Mouse (Mus musculus) CH12.LX (cell line): ENCODE results near the gene Uqcc3. TPM values are rescaled to one million over a fixed set of nuclear protein-coding genes. Genes with fewer than 3 reads are reported as not detected.
"Not testable (repeated sequence)": the region's sequence is repeated elsewhere in the genome, so short reads cannot be mapped to it uniquely, and the experiment has no call there.

Experiments used
- DNase-seq: peaks from one replicate; pipeline ENCODE4 v3.0.0-alpha.2; 2013; ENCODE audit errors: extremely low read depth
- H3K27ac ChIP-seq: 2 replicates; pipeline ENCODE4 v1.5.1; 2012; ENCODE audit warnings: low read depth, mild to moderate bottlenecking, control low read depth, moderate library complexity; ENCODE audit not compliant: insufficient read depth
- H3K27me3 ChIP-seq: replicated peaks from 2 replicates; pipeline ENCODE3; 2012; ENCODE audit warnings: inconsistent platforms
- H3K36me3 ChIP-seq, 2 experiments: replicated peaks in 1 of 2; 2 replicates each; pipeline versions ENCODE3 to v1.6.1; 2012; ENCODE audit warnings: inconsistent platforms in 1 of 2, low read length in 1 of 2, mild to moderate bottlenecking in 1 of 2, mixed read lengths in 1 of 2, moderate library complexity in 1 of 2; ENCODE audit not compliant: control insufficient read depth in 1 of 2, insufficient read depth in 1 of 2
- H3K4me1 ChIP-seq, 2 experiments: 2 replicates each; pipeline ENCODE4 v1.6.1; 2012; ENCODE audit warnings: inconsistent platforms in 1 of 2, moderate library complexity in 1 of 2; ENCODE audit not compliant: insufficient read depth in 2 of 2, control insufficient read depth in 1 of 2
- H3K4me2 ChIP-seq: 2 replicates; pipeline ENCODE4 v1.6.1; 2012; ENCODE audit warnings: low read depth, mild to moderate bottlenecking, control low read depth; ENCODE audit not compliant: poor library complexity, insufficient read depth, severe bottlenecking
- H3K4me3 ChIP-seq, 3 experiments: fragments of 150-350 bp in 1 of 3; sonication (generic) in 1 of 3; replicated peaks in 1 of 3; 2 replicates each; pipeline versions ENCODE3 to v1.5.1; 2011 to 2012; ENCODE audit warnings: low read depth in 2 of 3, low read length in 2 of 3, mild to moderate bottlenecking in 2 of 3, moderate library complexity in 2 of 3, control low read depth in 1 of 3, improper control_type of control experiment in 1 of 3, inconsistent platforms in 1 of 3, mixed read lengths in 1 of 3; ENCODE audit not compliant: poor library complexity in 1 of 3
- H3K79me2 ChIP-seq: replicated peaks from 2 replicates; pipeline ENCODE4 v1.6.1; 2012; ENCODE audit warnings: mild to moderate bottlenecking, moderate library complexity; ENCODE audit not compliant: control insufficient read depth, poor library complexity, insufficient read depth, severe bottlenecking; ENCODE audit errors: extremely low read depth
- H3K9ac ChIP-seq: 2 replicates; pipeline ENCODE4 v1.6.1; 2012; ENCODE audit warnings: low read depth, mild to moderate bottlenecking, control low read depth, moderate library complexity; ENCODE audit not compliant: insufficient read depth
- H3K9me3 ChIP-seq: replicated peaks from 2 replicates; pipeline ENCODE3; 2012; ENCODE audit warnings: low read length, inconsistent platforms, mixed read lengths
- CHD1 ChIP-seq: IDR thresholded peaks from 2 replicates; pipeline ENCODE4 v1.6.1; 2012; ENCODE audit warnings: low read depth, low read length, improper control_type of control experiment, inconsistent platforms
- CHD2 ChIP-seq: IDR thresholded peaks from 2 replicates; pipeline ENCODE4 v1.6.1; 2011; ENCODE audit warnings: low read length, improper control_type of control experiment
- ELF1 ChIP-seq: IDR thresholded peaks from 2 replicates; pipeline ENCODE4 v1.6.1; 2014; ENCODE audit warnings: low read depth, mild to moderate bottlenecking, inconsistent platforms, low read length, improper control_type of control experiment
- ETS1 ChIP-seq: conservative IDR thresholded peaks from 2 replicates; pipeline ENCODE4 v1.6.1; 2012; ENCODE audit warnings: low read depth, mild to moderate bottlenecking, inconsistent platforms, low read length, improper control_type of control experiment, moderate library complexity
- MAX ChIP-seq: IDR thresholded peaks from 2 replicates; pipeline ENCODE4 v1.6.1; 2011; ENCODE audit warnings: low read length, improper control_type of control experiment
- NELFE ChIP-seq: IDR thresholded peaks from 2 replicates; pipeline ENCODE4 v1.6.1; 2011; ENCODE audit warnings: low read depth, low read length, improper control_type of control experiment
- PAX5 ChIP-seq: IDR thresholded peaks from 2 replicates; pipeline ENCODE4 v1.6.1; 2012; ENCODE audit warnings: low read length, inconsistent platforms, mixed read lengths
- SIN3A ChIP-seq: IDR thresholded peaks from 2 replicates; pipeline ENCODE4 v1.6.1; 2012; ENCODE audit warnings: low read length, improper control_type of control experiment, inconsistent platforms
- dilution Hi-C: fragments of 300-500 bp; cut with MboI; formaldehyde crosslinking; loops from 2 replicates; pipeline ENCODE4 v1.14.3; 2020; ENCODE audit warnings: low sequenced_read_pairs; ENCODE audit not compliant: extremely low pct_unique_long_range_greater_than_20kb, extremely low pct_ligation_motif_present
- in situ Hi-C: fragments of 300-500 bp; cut with MboI; formaldehyde crosslinking; loops from 3 replicates; pipeline ENCODE4 v1.14.3; 2019; ENCODE audit warnings: low sequenced_read_pairs, low pct_ligation_motif_present, low pct_unique_long_range_greater_than_20kb, mixed read lengths
- polyA plus RNA-seq: library from polyadenylated mRNA; unstranded; fragments of >175 nt; gene quantifications from 2 replicates; pipeline ENCODE4 v1.2.1, GENCODE M21; 2012; ENCODE audit warnings: low read depth; ENCODE audit not compliant: insufficient read length
- total RNA-seq, 2 experiments: library from RNA; depleted of rRNA; stranded (reverse); fragments of 300-350 nt in 1 of 2; fragments of >200 nt in 1 of 2; gene quantifications; 2 replicates each; pipeline ENCODE4 v1.2.3; 2012 to 2014

The Uqcc3 gene
- total and polyA plus RNA-seq, 3 experiments = 23.5 to 56.6 (median 42.6) TPM

DNA sequence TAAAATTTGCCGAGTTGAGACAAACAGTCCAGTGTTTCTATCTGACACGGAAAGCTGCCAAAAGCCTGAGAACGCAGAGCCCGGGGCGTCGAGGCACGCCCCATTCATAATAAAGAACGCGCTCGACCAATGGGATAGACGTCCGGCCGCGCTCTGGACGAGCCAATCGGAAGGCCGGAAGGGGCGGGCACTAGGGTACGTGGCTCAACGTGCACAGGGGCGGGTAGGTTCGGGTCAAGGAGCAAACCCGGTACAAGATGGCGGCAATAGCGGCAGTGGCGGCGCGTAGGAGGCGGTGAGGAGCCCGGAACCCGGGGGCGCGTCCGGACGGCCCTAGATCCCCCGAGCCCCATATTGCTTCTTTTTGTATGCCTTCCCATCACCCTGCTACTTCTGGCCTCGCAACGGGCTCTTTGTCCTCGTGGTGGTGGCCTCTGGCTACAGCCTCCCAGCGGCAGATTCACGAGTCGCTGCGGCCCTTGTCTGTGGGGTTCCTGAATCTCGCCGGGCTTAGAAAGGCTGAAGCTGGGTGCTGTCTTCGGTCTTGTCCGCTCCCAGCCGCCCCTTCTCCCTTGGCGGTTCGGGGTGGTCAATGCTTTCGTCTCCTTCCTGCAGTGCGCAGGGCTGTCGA lies 17.3 kb upstream of the Uqcc3 start, which contains the start of gene Ganab (continued):
- TF ChIP-seq ETS1 (0 out of 2 replicates have a peak, but pooled peaks have one; percentile 22), PAX5 (no peak), MAX (peak; percentile 63)

GRCm38 (mm10) chr19:8897211-8897864 lies 16.6 kb upstream of the Uqcc3 start:
- peak; percentile 35 for DNase-seq
- H3K4me1 ChIP-seq = peaks cover 27 to 68% of the 10 kb centered on the region in 2 experiments
- peak overlapping the region; percentile 71 for H3K9ac ChIP-seq
- H3K4me2 ChIP-seq = peak overlapping the region; percentile 90
- dilution Hi-C loops, H3K27me3 ChIP-seq, H3K9me3 ChIP-seq: not testable (repeated sequence)
- peak overlapping the region; percentile 44 to 82 (median 55) for H3K4me3 ChIP-seq
- peak overlapping the region; percentile 90 for H3K27ac ChIP-seq
- peaks cover 22 to 38% of the 10 kb centered on the region in 2 experiments for H3K36me3 ChIP-seq
- TF ChIP-seq ELF1 (0 out of 2 replicates have a peak, but pooled peaks have one; percentile 33), CHD2 (peak; percentile 10; the same call in 1 of the 2 replicates), NELFE (peak; percentile 3; the same call in 1 of the 2 replicates), CHD1 (peak; percentile 75)
- H3K79me2 ChIP-seq = peaks cover 73% of the 10 kb centered on the region
- in situ Hi-C loops = loop anchor here (5.0 kb wide), 1 partner anchor 40 kb away; no protein-coding TSS in a partner anchor

DNA sequence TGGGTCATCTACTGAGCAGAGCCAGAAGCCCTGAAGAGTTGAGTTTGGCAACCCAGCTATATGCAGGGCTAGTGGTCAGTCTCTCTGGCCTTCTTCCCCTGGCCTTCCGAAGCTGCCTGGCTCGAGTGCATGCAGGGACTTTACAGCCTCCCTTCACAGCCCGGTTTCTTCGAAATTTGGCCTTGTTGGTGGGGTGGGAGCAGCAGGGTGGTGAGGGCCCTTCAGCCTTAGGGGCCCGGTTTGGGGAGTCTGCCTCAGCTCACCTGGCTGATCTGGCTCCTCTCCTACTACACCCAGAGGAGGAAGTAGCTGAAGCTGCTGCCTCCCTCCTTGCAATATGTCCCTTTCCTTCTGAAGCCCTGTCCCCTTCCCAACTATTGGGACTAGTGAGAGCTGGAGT lies 15.5 kb upstream of the Uqcc3 start:
- 0 out of 2 replicates have a peak, but pooled peaks have one; percentile 33 for TF ChIP-seq SIN3A
- TF ChIP-seq, all 38 proteins: peak for 1; not testable (repeated sequence) for 37
- peak overlapping the region; percentile 71; the same call in 1 of the 2 replicates for H3K9ac ChIP-seq
- peaks cover 23 to 64% of the 10 kb centered on the region in 2 experiments for H3K4me1 ChIP-seq
- DNase-seq, H3K27me3 ChIP-seq, H3K9me3 ChIP-seq, dilution Hi-C loops: not testable (repeated sequence)
- in situ Hi-C loops = loop anchor here (5.0 kb wide), 1 partner anchor 41 kb away; no protein-coding TSS in a partner anchor
- peaks cover 23 to 34% of the 10 kb centered on the region in 2 experiments for H3K36me3 ChIP-seq
- H3K27ac ChIP-seq = peak overlapping the region; percentile 90; the same call in 1 of the 2 replicates
- peaks cover 62% of the 10 kb centered on the region for H3K79me2 ChIP-seq
- peak overlapping the region in 1 of 3 experiments; percentile 55 for H3K4me3 ChIP-seq
- H3K4me2 ChIP-seq = peak overlapping the region; percentile 90; the same call in 1 of the 2 replicates
